Mouse (Mus musculus) heart, embryonic 10.5 days (tissue): ENCODE measurements around the gene Prss12. TPM values are rescaled to one million over a fixed set of nuclear protein-coding genes. Genes with fewer than 3 reads are reported as not detected.
"Not testable (repeated sequence)": the region's sequence is repeated elsewhere in the genome, so short reads cannot be mapped to it uniquely, and the experiment has no call there.

Experiments used
- DNase-seq: peaks from one replicate; pipeline ENCODE4 v3.0.0-alpha.2; 2017; ENCODE audit warnings: low spot score
- H3K27ac ChIP-seq: fragments of 300-500 bp; sonication (generic); 2 replicates; pipeline ENCODE4 v1.5.1; 2016; ENCODE audit warnings: mild to moderate bottlenecking
- H3K27me3 ChIP-seq: fragments of 300-500 bp; sonication (generic); 2 replicates; pipeline ENCODE4 v1.6.1; 2016; ENCODE audit warnings: mild to moderate bottlenecking; ENCODE audit not compliant: poor library complexity, insufficient read depth, severe bottlenecking
- H3K36me3 ChIP-seq: fragments of 300-500 bp; sonication (generic); 2 replicates; pipeline ENCODE4 v1.6.1; 2016; ENCODE audit warnings: mild to moderate bottlenecking, moderate library complexity
- H3K4me1 ChIP-seq: fragments of 300-500 bp; sonication (generic); 2 replicates; pipeline ENCODE4 v1.6.1; 2016; ENCODE audit warnings: mild to moderate bottlenecking
- H3K4me3 ChIP-seq: fragments of 300-500 bp; sonication (generic); 2 replicates; pipeline ENCODE4 v1.5.1; 2016; ENCODE audit warnings: mild to moderate bottlenecking, moderate library complexity
- H3K9me3 ChIP-seq: fragments of 300-500 bp; sonication (generic); 2 replicates; pipeline ENCODE4 v1.6.1; 2016; ENCODE audit warnings: mild to moderate bottlenecking, moderate library complexity
- WGBS: fragments of 180-500 bp; shearing (Covaris S2); methylation state at CpG from one replicate; pipeline ENCODE4 v1.1.7; 2016; 5-methylcytosine and 5-hydroxymethylcytosine counted together
- polyA plus RNA-seq: library from polyadenylated mRNA; unstranded; fragments of >200 nt; fragmentation: Nextera tagmentation; extraction: Ambion mirVana; gene quantifications from 2 replicates; pipeline ENCODE4 v1.2.1, GENCODE M21; 2016

The Prss12 gene
- polyA plus RNA-seq, 1 experiment from 2014 or later, result 1.6 TPM

GRCm38 (mm10) chr3:123498787-123499186 lies 52.1 kb downstream of the Prss12 start:
- Histone ChIP-seq H3K36me3 (no peaks in the 10 kb centered on the region), H3K4me3 (no peak overlapping the region), H3K27ac (no peak overlapping the region), H3K27me3 (no peaks in the 10 kb centered on the region), H3K4me1 (no peaks in the 10 kb centered on the region), H3K9me3 (no peaks in the 10 kb centered on the region)
- WGBS, result 78% methylated on average over 5 of the region's 5 CpGs
- DNase-seq, result no peak

GRCm38 (mm10) chr3:123501798-123502197 lies 55.1 kb downstream of the Prss12 start:
- not testable (repeated sequence) for H3K27ac ChIP-seq, H3K9me3 ChIP-seq, H3K4me3 ChIP-seq, H3K27me3 ChIP-seq, H3K4me1 ChIP-seq, DNase-seq
- H3K36me3 ChIP-seq, result 0 out of 2 replicates have a peak, but pooled peaks cover 10% of the 10 kb centered on the region
- 90% methylated on average over 2 of the region's 2 CpGs for WGBS

GRCm38 (mm10) chr3:123503943-123504342 lies 57.2 kb downstream of the Prss12 start:
- Histone ChIP-seq H3K27ac (no peak overlapping the region), H3K27me3 (no peaks in the 10 kb centered on the region), H3K4me1 (peaks cover 6% of the 10 kb centered on the region), H3K9me3 (no peaks in the 10 kb centered on the region), H3K4me3 (no peak overlapping the region), H3K36me3 (0 out of 2 replicates have a peak, but pooled peaks cover 10% of the 10 kb centered on the region)
- WGBS, result 73% methylated on average over 6 of the region's 6 CpGs
- no peak for DNase-seq

- Histone ChIP-seq H3K4me1 (peaks cover 9% of the 10 kb centered on the region), H3K4me3 (no peak overlapping the region), H3K9me3 (no peaks in the 10 kb centered on the region), H3K36me3 (0 out of 2 replicates have a peak, but pooled peaks cover 10% of the 10 kb centered on the region), H3K27ac (no peak overlapping the region), H3K27me3 (no peaks in the 10 kb centered on the region)
- 86% methylated on average over 7 of the region's 7 CpGs for WGBS
- no peak for DNase-seq
Measured at GRCm38 (mm10) chr3:123504783-123505182, 58.1 kb downstream of the Prss12 start.

- Histone ChIP-seq H3K4me1 (peaks cover 11% of the 10 kb centered on the region), H3K4me3 (peak overlapping the region; percentile 85), H3K9me3 (no peaks in the 10 kb centered on the region), H3K27me3 (no peaks in the 10 kb centered on the region), H3K36me3 (0 out of 2 replicates have a peak, but pooled peaks cover 10% of the 10 kb centered on the region), H3K27ac (no peak overlapping the region)
- WGBS, result 55% methylated on average over 9 of the region's 9 CpGs
- DNase-seq, result no peak
Measured at GRCm38 (mm10) chr3:123505778-123506667, 59.3 kb downstream of the Prss12 start.

GRCm38 (mm10) chr3:123506699-123507662 lies 60.3 kb downstream of the Prss12 start:
- Histone ChIP-seq H3K36me3 (0 out of 2 replicates have a peak, but pooled peaks cover 10% of the 10 kb centered on the region), H3K27ac (peak overlapping the region; percentile 99), H3K27me3 (no peaks in the 10 kb centered on the region), H3K9me3 (no peaks in the 10 kb centered on the region), H3K4me3 (peak overlapping the region; percentile 85), H3K4me1 (peaks cover 11% of the 10 kb centered on the region)
- WGBS, result 4% methylated on average over 6 of the region's 6 CpGs
- no peak for DNase-seq

- H3K27ac ChIP-seq, result peak overlapping the region; percentile 99
- H3K27me3 ChIP-seq, result no peaks in the 10 kb centered on the region
- H3K4me3 ChIP-seq, result peak overlapping the region; percentile 85
- H3K36me3 ChIP-seq, result 0 out of 2 replicates have a peak, but pooled peaks cover 10% of the 10 kb centered on the region
- no peaks in the 10 kb centered on the region for H3K9me3 ChIP-seq
- peaks cover 11% of the 10 kb centered on the region for H3K4me1 ChIP-seq
- no peak for DNase-seq
- under 1% methylated on average over 10 of the region's 10 CpGs for WGBS
Measured at GRCm38 (mm10) chr3:123507663-123508055, 60.9 kb downstream of the Prss12 start.

- Histone ChIP-seq H3K27me3 (no peaks in the 10 kb centered on the region), H3K4me1 (peaks cover 11% of the 10 kb centered on the region), H3K4me3 (peak overlapping the region; percentile 85), H3K36me3 (0 out of 2 replicates have a peak, but pooled peaks cover 10% of the 10 kb centered on the region), H3K27ac (peak overlapping the region; percentile 99), H3K9me3 (no peaks in the 10 kb centered on the region)
- WGBS, result under 1% methylated on average over 53 of the region's 53 CpGs
- peak; percentile 100 for DNase-seq
Measured at GRCm38 (mm10) chr3:123508056-123508674, 61.5 kb downstream of the Prss12 start.

GRCm38 (mm10) chr3:123508675-123509376 lies 62.1 kb downstream of the Prss12 start:
- under 1% methylated on average over 36 of the region's 36 CpGs for WGBS

GRCm38 (mm10) chr3:123511818-123512217 lies 65.1 kb downstream of the Prss12 start:
- Histone ChIP-seq H3K9me3 (no peaks in the 10 kb centered on the region), H3K4me1 (peaks cover 10% of the 10 kb centered on the region), H3K27me3 (no peaks in the 10 kb centered on the region), H3K4me3 (no peak overlapping the region), H3K27ac (no peak overlapping the region), H3K36me3 (no peaks in the 10 kb centered on the region)
- no peak for DNase-seq
- 68% methylated on average over 4 of the region's 4 CpGs for WGBS

More at GRCm38 (mm10) chr3:123508675-123509376, 62.1 kb downstream of the Prss12 start:
- Histone ChIP-seq H3K9me3 (no peaks in the 10 kb centered on the region), H3K4me3 (peak overlapping the region; percentile 85), H3K4me1 (peaks cover 11% of the 10 kb centered on the region), H3K27me3 (no peaks in the 10 kb centered on the region), H3K36me3 (0 out of 2 replicates have a peak, but pooled peaks cover 10% of the 10 kb centered on the region), H3K27ac (peak overlapping the region; percentile 99)
- no peak for DNase-seq

GRCm38 (mm10) chr3:123514886-123515285 lies 68.2 kb downstream of the Prss12 start:
- no peak overlapping the region for H3K4me3 ChIP-seq
- DNase-seq, result no peak
- 0 out of 2 replicates have a peak, but pooled peaks cover 2% of the 10 kb centered on the region for H3K4me1 ChIP-seq
- no peak overlapping the region for H3K27ac ChIP-seq
- no peaks in the 10 kb centered on the region for H3K27me3 ChIP-seq
- no peaks in the 10 kb centered on the region for H3K9me3 ChIP-seq
- 51% methylated on average over 5 of the region's 5 CpGs for WGBS
- no peaks in the 10 kb centered on the region for H3K36me3 ChIP-seq
